Mouse (Mus musculus): ENCODE measurements around the gene Mcrip2.
A peak's percentile ranks its signal among the peaks of the same experiment; 100 is the strongest.

The Mcrip2 gene

GRCm38 (mm10) chr17:25833291-25833663 is 35.3 kb downstream of the Mcrip2 start, which contains the start of gene Stub1:
TSS of gene Stub1 (minus strand) at chr17:25833404.
- DNase-seq (ENCODE audit: low spot score), result peak; percentile 95

- peak; percentile 99 for DNase-seq (ENCODE audit: low spot score)
These were observed 35.9 kb downstream of the Mcrip2 start for GRCm38 (mm10) chr17:25832436-25833290.

- peak; percentile 68 for DNase-seq (ENCODE audit: low spot score)
These were observed 36.9 kb downstream of the Mcrip2 start for GRCm38 (mm10) chr17:25831451-25832281.

GRCm38 (mm10) chr17:25830806-25831431 is 37.6 kb downstream of the Mcrip2 start:
- DNase-seq (ENCODE audit: low spot score), result no peak

GRCm38 (mm10) chr17:25830200-25830753 is 38.3 kb downstream of the Mcrip2 start:
- DNase-seq (ENCODE audit: low spot score), result no peak

GRCm38 (mm10) chr17:25829558-25830017 is 39.0 kb downstream of the Mcrip2 start:
- no peak for DNase-seq (ENCODE audit: low spot score)

GRCm38 (mm10) chr17:25828712-25829557 is 39.6 kb downstream of the Mcrip2 start, which contains the start of gene Jmjd8:
TSS of gene Jmjd8 (plus strand) at chr17:25828867.
- DNase-seq (ENCODE audit: low spot score), result no peak

- no peak for DNase-seq (ENCODE audit: low spot score)
These were observed 40.4 kb downstream of the Mcrip2 start for GRCm38 (mm10) chr17:25828223-25828594.

- no peak for DNase-seq (ENCODE audit: low spot score)
These were observed 40.9 kb downstream of the Mcrip2 start for GRCm38 (mm10) chr17:25827546-25828222.

- no peak for DNase-seq (ENCODE audit: low spot score)
These were observed 41.6 kb downstream of the Mcrip2 start for GRCm38 (mm10) chr17:25827011-25827410.

- no peak for DNase-seq (ENCODE audit: low spot score)
These were observed 42.5 kb downstream of the Mcrip2 start for GRCm38 (mm10) chr17:25825984-25826570.

- no peak for DNase-seq (ENCODE audit: low spot score)
These were observed 43.3 kb downstream of the Mcrip2 start for GRCm38 (mm10) chr17:25825311-25825710.

GRCm38 (mm10) chr17:25824362-25825142 is 44.0 kb downstream of the Mcrip2 start:
- no peak for DNase-seq (ENCODE audit: low spot score)

GRCm38 (mm10) chr17:25823452-25823851 is 45.1 kb downstream of the Mcrip2 start, which contains the start of gene Wdr24:
TSS of gene Wdr24 (plus strand) at chr17:25823627.
- peak; percentile 92 for DNase-seq (ENCODE audit: low spot score)

GRCm38 (mm10) chr17:25818851-25819780 is 49.4 kb downstream of the Mcrip2 start:
- peak; percentile 50 for DNase-seq (ENCODE audit: low spot score)

GRCm38 (mm10) chr17:25817662-25818061 is 50.9 kb downstream of the Mcrip2 start:
- DNase-seq (ENCODE audit: low spot score), result no peak

Measured in MN1 (cell line).